Mouse (Mus musculus) hindbrain, embryonic 10.5 days (tissue): ENCODE measurements at regions not wholly inside any gene's neighbourhood (a gene's known extent, or its start where the extent isn't known, plus 50 kb on each side); places are given as distances from the start of the nearest gene placed in this dataset.

Experiments
- DNase-seq: peaks from one replicate; pipeline ENCODE4 v3.0.0-alpha.2; 2017; ENCODE audit warnings: low spot score
- H3K27ac ChIP-seq: fragments of 300-500 bp; sonication (generic); 2 replicates; pipeline ENCODE4 v1.5.1; 2016; ENCODE audit warnings: mild to moderate bottlenecking, moderate library complexity
- H3K27me3 ChIP-seq: fragments of 300-500 bp; sonication (generic); 2 replicates; pipeline ENCODE4 v1.6.1; 2016; ENCODE audit warnings: mild to moderate bottlenecking; ENCODE audit not compliant: poor library complexity, insufficient read depth, severe bottlenecking
- H3K36me3 ChIP-seq: fragments of 300-500 bp; sonication (generic); 2 replicates; pipeline ENCODE4 v1.6.1; 2016; ENCODE audit warnings: mild to moderate bottlenecking, moderate library complexity
- H3K4me1 ChIP-seq: fragments of 300-500 bp; sonication (generic); replicated peaks from 2 replicates; pipeline ENCODE4 v1.6.1; 2016; ENCODE audit warnings: mild to moderate bottlenecking
- H3K4me3 ChIP-seq: fragments of 300-500 bp; sonication (generic); 2 replicates; pipeline ENCODE4 v1.5.1; 2016; ENCODE audit warnings: mild to moderate bottlenecking, moderate library complexity
- H3K9me3 ChIP-seq: fragments of 300-500 bp; sonication (generic); 2 replicates; pipeline ENCODE4 v1.6.1; 2016; ENCODE audit warnings: mild to moderate bottlenecking, moderate library complexity
- WGBS: fragments of 180-500 bp; shearing (Covaris S2); methylation state at CpG from one replicate; pipeline ENCODE4 v1.1.7; 2016; 5-methylcytosine and 5-hydroxymethylcytosine counted together

DNA sequence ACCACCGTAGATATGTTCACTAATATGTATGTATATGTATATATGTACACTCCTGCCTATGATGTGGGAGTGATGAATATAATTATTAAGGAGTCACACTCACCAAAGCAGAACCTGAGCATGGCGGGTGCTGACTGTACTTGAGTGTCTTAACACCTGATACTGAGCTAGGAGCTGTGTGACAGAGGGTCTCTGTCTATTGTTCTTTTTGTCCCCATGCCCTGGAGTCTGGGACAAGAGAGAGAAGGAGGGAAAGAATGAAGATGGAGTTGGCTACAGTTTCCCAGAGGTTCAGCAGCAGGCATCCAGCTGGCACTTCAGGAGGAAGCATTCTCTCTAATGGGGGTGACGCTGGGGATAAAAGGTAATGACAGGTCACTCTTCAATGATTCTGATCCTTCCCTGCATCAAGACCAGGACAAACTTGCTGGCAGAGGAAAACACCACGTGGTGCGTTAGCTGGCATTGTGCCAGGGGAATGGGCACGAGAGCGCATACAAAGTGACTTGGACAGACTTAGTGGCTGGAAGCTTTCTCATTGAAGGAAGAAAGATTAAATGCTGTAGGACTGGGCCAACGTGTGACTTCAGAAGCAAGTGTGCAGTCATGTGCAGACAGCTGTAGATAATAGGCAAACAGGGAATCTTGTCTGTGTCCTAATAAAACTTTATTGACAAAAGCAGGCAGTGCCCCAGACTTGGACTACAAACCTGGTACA lies 141.8 kb upstream of the Mycn start:
- Histone ChIP-seq H3K27me3 (no peaks in the 10 kb centered on the region), H3K36me3 (no peaks in the 10 kb centered on the region), H3K4me1 (peaks cover 40% of the 10 kb centered on the region), H3K27ac (no peak overlapping the region), H3K4me3 (no peak overlapping the region), H3K9me3 (no peaks in the 10 kb centered on the region)
- WGBS: 80% methylated on average over 8 of the region's 8 CpGs
- no peak for DNase-seq

DNA sequence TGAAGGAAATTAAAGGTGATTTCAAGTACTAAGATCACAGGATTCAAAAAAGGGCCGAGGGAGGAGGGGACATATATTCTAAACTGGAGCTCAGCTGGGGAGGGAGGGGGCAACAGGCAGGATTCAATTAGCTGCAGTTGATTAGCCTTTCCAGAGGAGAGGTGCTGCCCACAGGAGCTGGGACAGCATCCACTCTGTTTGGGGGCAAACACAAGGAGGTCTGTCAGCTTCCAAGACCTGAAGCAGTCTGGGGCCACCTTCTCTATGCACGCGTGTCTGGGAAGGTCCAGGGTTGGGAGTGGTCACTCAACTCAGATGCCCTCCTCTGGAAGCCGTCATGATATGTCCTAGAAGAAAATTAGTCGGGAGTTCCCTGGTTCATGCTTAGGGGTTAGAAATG lies 139.1 kb upstream of the Mycn start:
- Histone ChIP-seq H3K4me1 (peaks cover 46% of the 10 kb centered on the region), H3K4me3 (no peak overlapping the region), H3K36me3 (no peaks in the 10 kb centered on the region), H3K9me3 (no peaks in the 10 kb centered on the region), H3K27ac (no peak overlapping the region), H3K27me3 (no peaks in the 10 kb centered on the region)
- no peak for DNase-seq
- 71% methylated on average over 5 of the region's 5 CpGs for WGBS

DNA sequence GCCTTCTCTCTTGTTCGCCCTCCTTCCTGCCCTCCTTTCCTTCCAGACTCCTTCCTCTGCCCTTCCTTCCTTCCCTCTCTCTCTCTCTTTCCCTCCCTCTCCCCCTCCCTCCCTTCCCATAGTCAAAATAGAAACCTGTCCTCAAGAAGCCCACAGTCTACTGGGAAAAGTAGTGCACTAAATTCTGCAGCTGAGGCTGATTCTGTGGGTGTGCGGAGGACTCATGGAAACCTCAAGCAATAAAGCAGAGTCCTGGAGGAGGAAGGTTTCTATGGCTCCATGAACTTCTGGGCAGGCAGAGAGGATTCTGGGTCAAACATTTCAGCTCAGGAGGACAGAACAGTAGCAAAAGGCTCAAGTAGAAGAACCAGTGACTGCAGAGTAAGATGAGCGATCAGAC lies 138.1 kb upstream of the Mycn start:
- Histone ChIP-seq H3K9me3 (no peaks in the 10 kb centered on the region), H3K27me3 (no peaks in the 10 kb centered on the region), H3K4me3 (no peak overlapping the region), H3K27ac (no peak overlapping the region; the same call in 1 of the 2 replicates), H3K4me1 (peaks cover 44% of the 10 kb centered on the region), H3K36me3 (no peaks in the 10 kb centered on the region)
- DNase-seq: no peak
- WGBS: 89% methylated on average over 3 of the region's 3 CpGs

DNA sequence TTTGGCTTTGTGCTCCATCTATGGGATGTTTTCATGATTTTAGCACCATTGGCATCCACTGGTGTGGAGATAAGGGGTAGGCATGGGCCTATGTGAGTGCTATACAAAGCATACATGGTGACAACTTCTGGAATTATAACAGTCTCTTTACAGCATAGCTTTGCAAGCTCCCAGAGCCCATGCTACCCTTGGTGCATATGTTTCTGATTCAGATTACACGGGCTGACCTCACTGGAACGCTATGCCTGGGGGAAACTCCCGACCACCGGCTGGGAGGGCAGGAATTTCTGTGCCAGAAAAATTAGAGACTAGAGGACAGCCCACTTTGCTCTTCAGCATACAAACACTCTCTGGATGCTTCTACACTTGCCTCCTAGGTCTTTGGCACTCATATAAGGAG lies 136.0 kb upstream of the Mycn start:
- 55% methylated on average over 4 of the region's 4 CpGs for WGBS
- H3K27ac ChIP-seq: 0 out of 2 replicates have a peak overlapping the region, but pooled peaks have one; percentile 4

DNA sequence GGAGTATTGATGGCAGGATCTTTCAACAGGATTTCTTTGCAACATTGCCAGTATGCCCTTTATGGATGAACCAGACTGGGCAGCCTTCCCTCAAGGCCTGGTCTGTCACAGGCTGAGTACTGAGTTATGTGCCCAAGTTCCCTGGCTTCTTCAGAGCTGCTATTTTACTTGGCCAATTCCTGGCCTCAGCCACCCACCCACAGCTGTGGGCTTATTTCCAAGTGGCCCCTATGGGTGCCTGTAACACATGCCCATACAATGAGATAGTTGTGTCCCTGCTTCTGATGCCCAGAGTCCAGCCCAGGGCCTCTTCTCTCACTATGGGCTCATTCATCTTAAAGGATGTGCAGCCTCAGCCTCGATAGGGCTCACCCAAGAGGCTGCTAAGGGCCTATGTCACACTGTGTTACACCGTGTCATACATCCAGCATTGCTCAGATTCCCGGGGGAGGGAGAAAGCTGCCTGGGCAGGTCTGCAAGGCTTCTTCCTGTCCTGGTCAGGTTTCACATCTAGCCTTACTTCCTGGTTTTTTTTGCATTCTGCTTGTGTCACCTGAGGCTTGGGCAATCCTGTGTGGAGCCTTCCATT lies 135.1 kb upstream of the Mycn start:
- WGBS: 64% methylated on average over 3 of the region's 3 CpGs
- no peaks in the 10 kb centered on the region for H3K27me3 ChIP-seq
- peaks cover 36% of the 10 kb centered on the region for H3K4me1 ChIP-seq
- no peak for DNase-seq
- no peak overlapping the region for H3K4me3 ChIP-seq
- H3K9me3 ChIP-seq: peaks cover 5% of the 10 kb centered on the region; the same call in 1 of the 2 replicates
- no peaks in the 10 kb centered on the region for H3K36me3 ChIP-seq
- H3K27ac ChIP-seq: peak overlapping the region; percentile 53

More for the DNA sequence above, 136.0 kb upstream of the Mycn start:
- no peaks in the 10 kb centered on the region for H3K27me3 ChIP-seq
- peaks cover 36% of the 10 kb centered on the region for H3K4me1 ChIP-seq
- peaks cover 5% of the 10 kb centered on the region; the same call in 1 of the 2 replicates for H3K9me3 ChIP-seq
- peak; percentile 25 for DNase-seq
- H3K4me3 ChIP-seq: no peak overlapping the region
- H3K36me3 ChIP-seq: no peaks in the 10 kb centered on the region

DNA sequence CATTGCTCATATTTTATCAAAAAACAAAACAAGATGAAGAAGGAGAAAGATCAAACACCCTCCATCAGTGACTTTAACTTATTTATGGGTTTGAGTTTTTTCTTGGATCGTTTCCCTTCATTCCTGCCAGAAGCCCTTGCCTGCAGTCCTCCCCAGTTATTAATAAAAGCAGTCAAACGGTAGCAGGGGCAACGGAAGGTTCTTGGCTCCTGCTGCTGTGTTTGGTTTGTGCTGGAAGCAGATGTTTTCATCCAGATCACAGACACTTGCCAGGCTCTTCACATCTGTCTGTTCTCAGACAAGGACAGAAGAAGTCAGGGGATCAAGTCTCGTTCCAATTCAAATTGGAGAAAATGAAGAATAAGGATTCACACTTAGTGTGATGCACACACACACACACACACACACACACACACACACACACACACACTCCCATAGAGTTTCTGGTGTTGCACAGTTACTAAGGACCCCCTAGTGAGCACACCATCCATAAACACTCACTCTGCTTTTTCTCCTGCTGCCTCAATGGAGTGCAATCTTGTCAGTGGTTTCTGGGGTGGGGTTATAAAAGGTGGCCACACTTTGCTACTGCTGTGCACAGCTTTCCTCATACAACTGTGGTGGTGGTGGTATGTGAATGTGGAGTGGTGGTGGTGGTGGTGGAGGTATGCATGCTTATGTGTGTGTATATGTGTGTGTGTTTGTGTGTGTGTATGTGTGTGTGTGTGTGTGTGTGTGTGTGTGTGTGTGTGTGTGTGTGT lies 131.6 kb upstream of the Mycn start:
- Histone ChIP-seq H3K27me3 (no peaks in the 10 kb centered on the region), H3K36me3 (no peaks in the 10 kb centered on the region), H3K4me3 (no peak overlapping the region), H3K27ac (no peak overlapping the region), H3K4me1 (peaks cover 15% of the 10 kb centered on the region), H3K9me3 (peaks cover 5% of the 10 kb centered on the region; the same call in 1 of the 2 replicates)
- DNase-seq: no peak
- WGBS: 69% methylated on average over 4 of the region's 4 CpGs

DNA sequence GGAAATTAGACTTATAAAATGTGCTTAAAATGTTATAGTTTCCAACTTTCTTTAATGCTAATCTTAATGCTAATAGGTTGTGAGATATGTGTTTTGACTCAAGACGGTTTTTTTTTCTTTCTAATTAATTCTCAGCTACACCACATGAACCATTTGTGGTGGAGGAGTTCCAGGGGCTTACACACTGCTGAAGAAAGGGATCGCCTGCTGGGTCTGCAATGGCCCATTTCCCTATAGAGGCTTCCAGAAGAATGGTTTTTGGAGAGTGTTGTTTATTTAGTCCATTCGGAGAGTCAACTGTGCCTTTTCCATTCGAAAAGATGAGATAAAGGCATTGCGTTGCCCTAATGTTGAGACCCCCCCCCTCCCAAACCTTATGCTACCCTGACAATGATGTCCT lies 125.6 kb upstream of the Mycn start:
- no peaks in the 10 kb centered on the region for H3K9me3 ChIP-seq
- no peak overlapping the region for H3K4me3 ChIP-seq
- no peak overlapping the region for H3K27ac ChIP-seq
- 59% methylated on average over 5 of the region's 5 CpGs for WGBS
- H3K4me1 ChIP-seq: peaks cover 8% of the 10 kb centered on the region; the same call in 1 of the 2 replicates
- no peaks in the 10 kb centered on the region for H3K36me3 ChIP-seq
- H3K27me3 ChIP-seq: no peaks in the 10 kb centered on the region
- no peak for DNase-seq

DNA sequence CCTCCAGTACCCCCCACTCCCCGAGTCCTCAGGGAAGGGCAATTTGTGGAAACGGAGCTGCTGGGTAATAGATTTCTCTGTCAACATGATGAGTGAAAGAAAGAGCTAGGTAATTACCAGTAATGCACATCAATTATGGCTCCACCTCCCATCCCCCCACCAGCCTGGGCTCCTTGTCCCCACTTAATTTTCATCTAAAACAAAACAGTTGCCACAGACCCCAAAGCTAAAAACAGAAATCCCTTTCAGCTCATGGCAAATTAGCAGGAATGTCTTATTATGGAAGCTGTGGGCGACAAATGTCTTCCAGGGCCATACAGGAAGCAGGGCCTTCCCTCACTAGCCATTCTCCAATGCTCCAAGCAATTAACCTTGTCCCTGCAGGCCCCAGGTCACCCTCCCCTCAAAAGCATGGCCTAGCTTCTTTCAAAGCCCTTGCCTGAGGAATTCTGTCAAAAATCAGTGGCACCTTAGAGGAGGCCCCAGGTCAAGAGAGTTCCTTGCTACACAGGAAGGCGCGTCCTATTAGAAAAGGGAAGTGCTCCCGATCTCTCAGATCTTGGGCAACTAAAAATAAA lies 125.0 kb upstream of the Mycn start:
- Histone ChIP-seq H3K36me3 (no peaks in the 10 kb centered on the region), H3K4me1 (peaks cover 8% of the 10 kb centered on the region; the same call in 1 of the 2 replicates), H3K27me3 (no peaks in the 10 kb centered on the region), H3K4me3 (no peak overlapping the region), H3K9me3 (no peaks in the 10 kb centered on the region), H3K27ac (no peak overlapping the region)
- DNase-seq: no peak
- WGBS: 63% methylated on average over 6 of the region's 6 CpGs

DNA sequence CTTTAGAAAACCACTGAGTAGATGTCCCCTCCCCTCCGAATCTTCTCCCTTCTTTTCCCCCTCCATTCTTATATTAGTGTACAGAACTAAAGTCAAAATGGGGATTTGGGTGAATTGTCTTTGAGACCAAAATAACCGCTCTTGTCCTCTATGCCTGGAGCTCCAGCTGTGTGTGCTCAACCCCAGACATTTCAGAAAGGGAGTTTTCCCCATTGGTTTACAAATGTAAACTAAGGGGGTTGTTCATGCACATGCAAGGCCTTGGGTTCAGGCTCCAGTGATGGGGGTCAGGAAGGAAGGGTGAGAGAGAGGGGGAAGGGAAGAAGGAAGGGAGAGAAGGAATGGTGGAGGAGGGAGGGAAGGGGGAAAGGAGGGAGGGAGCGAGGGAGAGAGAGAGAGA lies 117.8 kb upstream of the Mycn start:
- Histone ChIP-seq H3K4me1 (peaks cover 7% of the 10 kb centered on the region), H3K36me3 (no peaks in the 10 kb centered on the region), H3K4me3 (no peak overlapping the region), H3K27me3 (no peaks in the 10 kb centered on the region; the same call in 1 of the 2 replicates), H3K9me3 (no peaks in the 10 kb centered on the region), H3K27ac (no peak overlapping the region)
- WGBS: 70% methylated on average over 3 of the region's 3 CpGs
- no peak for DNase-seq

DNA sequence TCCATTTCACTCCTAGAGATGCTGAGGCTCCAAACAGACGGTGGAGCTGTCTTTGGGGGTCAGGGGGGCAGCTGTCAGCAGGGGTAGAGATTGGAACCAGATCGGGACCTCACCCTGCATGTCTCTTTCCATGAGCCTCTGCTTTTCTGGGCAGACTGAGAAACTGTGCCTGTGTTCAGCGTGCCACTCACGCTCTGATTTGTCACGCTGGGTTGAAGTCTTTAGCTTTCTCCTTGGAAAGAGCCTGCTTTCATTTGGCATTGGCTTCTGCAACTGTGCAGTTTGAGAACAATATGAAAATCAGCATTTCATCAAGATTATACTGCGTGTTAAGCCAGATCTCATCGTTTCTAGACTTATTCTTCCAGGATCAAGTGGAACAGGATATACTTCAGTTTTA lies 114.5 kb upstream of the Mycn start:
- Histone ChIP-seq H3K36me3 (no peaks in the 10 kb centered on the region), H3K27me3 (no peaks in the 10 kb centered on the region; the same call in 1 of the 2 replicates), H3K27ac (no peak overlapping the region), H3K9me3 (no peaks in the 10 kb centered on the region), H3K4me3 (no peak overlapping the region), H3K4me1 (peaks cover 20% of the 10 kb centered on the region)
- no peak for DNase-seq
- WGBS: 43% methylated on average over 7 of the region's 7 CpGs

DNA sequence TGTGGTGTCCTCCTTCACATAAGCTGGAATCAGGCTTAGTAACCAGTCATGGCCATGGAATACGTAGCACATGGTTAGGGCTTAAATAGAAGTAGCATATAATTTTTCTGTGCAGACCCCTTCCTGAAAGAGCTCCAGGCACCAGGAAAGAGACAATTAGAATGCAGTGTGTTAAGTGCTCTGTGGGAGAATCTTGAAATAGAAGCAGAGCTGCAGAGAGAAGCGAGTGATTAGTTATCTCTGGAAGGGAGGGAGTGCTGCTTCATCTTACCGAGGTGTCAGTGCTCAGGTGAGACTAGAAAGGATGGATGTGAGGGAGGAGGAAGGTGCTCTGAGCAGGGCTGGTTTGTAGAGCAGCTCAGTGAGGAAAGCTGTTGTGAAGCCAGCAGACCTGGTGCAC lies 112.9 kb upstream of the Mycn start:
- Histone ChIP-seq H3K27ac (no peak overlapping the region), H3K4me1 (peaks cover 25% of the 10 kb centered on the region), H3K27me3 (no peaks in the 10 kb centered on the region; the same call in 1 of the 2 replicates), H3K36me3 (no peaks in the 10 kb centered on the region), H3K4me3 (no peak overlapping the region), H3K9me3 (no peaks in the 10 kb centered on the region)
- no peak for DNase-seq
- WGBS: 78% methylated on average over 3 of the region's 3 CpGs

DNA sequence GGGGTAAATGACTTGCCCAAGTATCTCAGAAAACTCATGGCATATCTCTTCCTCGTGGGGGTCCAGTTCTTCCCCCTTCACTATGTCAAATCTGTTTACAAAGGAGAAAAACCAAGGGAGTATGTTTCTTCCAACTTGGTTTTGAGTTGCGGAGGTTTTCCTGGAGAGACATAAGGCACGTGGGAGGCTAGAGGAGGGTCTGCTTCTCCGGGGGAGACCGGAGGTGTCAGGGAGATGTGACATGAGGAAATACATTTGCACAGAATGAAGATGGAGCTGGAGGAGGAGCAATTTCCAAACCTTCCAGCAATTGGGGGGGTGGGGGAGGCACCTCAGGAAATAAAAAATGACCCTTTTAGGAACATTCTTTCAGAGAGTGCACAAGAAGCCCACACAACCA lies 112.0 kb upstream of the Mycn start:
- no peaks in the 10 kb centered on the region for H3K36me3 ChIP-seq
- no peak overlapping the region for H3K4me3 ChIP-seq
- no peak overlapping the region for H3K27ac ChIP-seq
- no peaks in the 10 kb centered on the region; the same call in 1 of the 2 replicates for H3K27me3 ChIP-seq
- peaks cover 33% of the 10 kb centered on the region for H3K4me1 ChIP-seq
- H3K9me3 ChIP-seq: no peaks in the 10 kb centered on the region
- no peak for DNase-seq
- 77% methylated on average over 5 of the region's 5 CpGs for WGBS
